Mouse (Mus musculus) limb, embryonic 14.5 days (tissue): ENCODE data around the gene Rnf19b. TPM values are rescaled to one million over a fixed set of nuclear protein-coding genes. Genes with fewer than 3 reads are reported as not detected.

Source experiments
- ATAC-seq: fragments of 200-750 bp; cut with Nextera tagmentation; 2 replicates; pipeline ENCODE4 v1.8.0; 2017; ENCODE audit warnings: low read depth, moderate number of reproducible peaks, moderate TSS enrichment; ENCODE audit not compliant: low FRiP score
- DNase-seq: peaks from one replicate; pipeline ENCODE4 v3.0.0-alpha.2; 2015; ENCODE audit warnings: low spot score
- H3K27ac ChIP-seq: fragments of 300-500 bp; sonication (generic); replicated peaks from 2 replicates; pipeline ENCODE4 v1.5.1; 2014; ENCODE audit warnings: low read depth, mild to moderate bottlenecking, low read length, moderate library complexity, mixed read lengths
- H3K27me3 ChIP-seq: fragments of 300-500 bp; sonication (generic); 2 replicates; pipeline ENCODE4 v1.6.1; 2014; ENCODE audit warnings: low read length, mixed read lengths; ENCODE audit not compliant: control insufficient read depth, insufficient read depth
- H3K36me3 ChIP-seq: fragments of 300-500 bp; sonication (generic); 2 replicates; pipeline ENCODE4 v1.6.1; 2014; ENCODE audit warnings: mild to moderate bottlenecking, low read length, moderate library complexity, mixed read lengths; ENCODE audit not compliant: control insufficient read depth, insufficient read depth
- H3K4me1 ChIP-seq: fragments of 300-500 bp; sonication (generic); 2 replicates; pipeline ENCODE4 v1.6.1; 2014; ENCODE audit warnings: antibody characterized with exemption, low read length, mixed read lengths; ENCODE audit not compliant: control insufficient read depth, insufficient read depth
- H3K4me2 ChIP-seq: fragments of 300-500 bp; sonication (generic); replicated peaks from 2 replicates; pipeline ENCODE4 v1.6.1; 2014; ENCODE audit warnings: low read depth, mild to moderate bottlenecking, low read length, moderate library complexity; ENCODE audit not compliant: severe bottlenecking
- H3K4me3 ChIP-seq: fragments of 300-500 bp; sonication (generic); replicated peaks from 2 replicates; pipeline ENCODE4 v1.5.1; 2014; ENCODE audit warnings: low read length
- H3K9ac ChIP-seq: fragments of 300-500 bp; sonication (generic); 2 replicates; pipeline ENCODE4 v1.6.1; 2014; ENCODE audit warnings: mild to moderate bottlenecking, low read depth, low read length, moderate library complexity; ENCODE audit not compliant: severe bottlenecking
- H3K9me3 ChIP-seq: fragments of 300-500 bp; sonication (generic); 2 replicates; pipeline ENCODE4 v1.6.1; 2016; ENCODE audit warnings: low read length; ENCODE audit not compliant: control insufficient read depth
- POLR2A ChIP-seq: fragments of 200-500 bp; IDR thresholded peaks from 2 replicates; pipeline ENCODE4 v1.8.0; 2012; ENCODE audit warnings: inconsistent platforms, mild to moderate bottlenecking, moderate library complexity, borderline replicate concordance; ENCODE audit not compliant: insufficient read depth, insufficient read length; ENCODE audit errors: extremely low read depth
- WGBS: fragments of 180-500 bp; shearing (Covaris S2); extraction: QIAGEN DNeasy Blood & Tissue Kit; methylation state at CpG from one replicate; pipeline ENCODE4 v1.1.7; 2014; 5-methylcytosine and 5-hydroxymethylcytosine counted together
- polyA plus RNA-seq, 2 experiments: library from polyadenylated mRNA; depleted of rRNA in 1 of 2; stranded (reverse) in 1 of 2; unstranded in 1 of 2; fragments of >200 nt; fragmentation: Nextera tagmentation in 1 of 2; extraction: Ambion mirVana in 1 of 2; gene quantifications; 2 replicates each; pipeline versions ENCODE4 v1.2.1 to v1.2.3; 2012 to 2014

The Rnf19b gene
- polyA plus RNA-seq, 2 experiments = 9.9 to 28.1 TPM

- Histone ChIP-seq H3K4me2 (no peak overlapping the region), H3K27ac (no peak overlapping the region)
- WGBS = 27% methylated on average over 4 of the region's 4 CpGs
Observed at GRCm38 (mm10) chr4:129016329-129016728, 41.7 kb upstream of the Rnf19b start.

DNA sequence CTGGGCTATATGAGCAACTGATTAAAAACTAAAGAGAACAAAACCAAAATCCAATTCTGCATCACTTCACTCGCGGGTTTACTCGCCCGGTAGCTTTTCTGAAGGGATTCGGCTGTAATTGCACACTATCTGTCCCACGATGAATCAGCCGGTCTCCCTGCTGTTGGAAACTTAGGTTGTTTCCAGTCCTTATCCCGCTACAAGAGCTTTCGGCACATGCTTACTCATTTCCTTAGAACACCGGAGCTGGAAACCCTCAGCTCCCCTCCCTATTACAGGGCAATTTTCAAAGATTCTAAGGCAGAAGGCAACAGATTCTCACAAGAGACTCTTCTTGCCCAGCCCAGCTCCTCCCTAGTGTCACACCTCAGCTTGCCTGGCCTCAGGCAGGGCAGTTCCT lies 40.9 kb upstream of the Rnf19b start:
- Histone ChIP-seq H3K27me3 (no peaks in the 10 kb centered on the region), H3K4me1 (peaks cover 3% of the 10 kb centered on the region; the same call in 1 of the 2 replicates), H3K9me3 (no peaks in the 10 kb centered on the region), H3K9ac (no peak overlapping the region), H3K27ac (no peak overlapping the region), H3K36me3 (no peaks in the 10 kb centered on the region), H3K4me2 (no peak overlapping the region), H3K4me3 (no peak overlapping the region)
- no peak for TF ChIP-seq POLR2A
- no peak for ATAC-seq
- DNase-seq = no peak
- WGBS = 87% methylated on average over 10 of the region's 10 CpGs

More at GRCm38 (mm10) chr4:129016329-129016728, 41.7 kb upstream of the Rnf19b start:
- no peak for TF ChIP-seq POLR2A
- Histone ChIP-seq H3K9me3 (no peaks in the 10 kb centered on the region), H3K4me3 (no peak overlapping the region), H3K4me1 (peaks cover 3% of the 10 kb centered on the region; the same call in 1 of the 2 replicates), H3K36me3 (0 out of 2 replicates have a peak, but pooled peaks cover 5% of the 10 kb centered on the region), H3K27me3 (no peaks in the 10 kb centered on the region), H3K9ac (no peak overlapping the region)
- ATAC-seq (no peak), DNase-seq (no peak)

DNA sequence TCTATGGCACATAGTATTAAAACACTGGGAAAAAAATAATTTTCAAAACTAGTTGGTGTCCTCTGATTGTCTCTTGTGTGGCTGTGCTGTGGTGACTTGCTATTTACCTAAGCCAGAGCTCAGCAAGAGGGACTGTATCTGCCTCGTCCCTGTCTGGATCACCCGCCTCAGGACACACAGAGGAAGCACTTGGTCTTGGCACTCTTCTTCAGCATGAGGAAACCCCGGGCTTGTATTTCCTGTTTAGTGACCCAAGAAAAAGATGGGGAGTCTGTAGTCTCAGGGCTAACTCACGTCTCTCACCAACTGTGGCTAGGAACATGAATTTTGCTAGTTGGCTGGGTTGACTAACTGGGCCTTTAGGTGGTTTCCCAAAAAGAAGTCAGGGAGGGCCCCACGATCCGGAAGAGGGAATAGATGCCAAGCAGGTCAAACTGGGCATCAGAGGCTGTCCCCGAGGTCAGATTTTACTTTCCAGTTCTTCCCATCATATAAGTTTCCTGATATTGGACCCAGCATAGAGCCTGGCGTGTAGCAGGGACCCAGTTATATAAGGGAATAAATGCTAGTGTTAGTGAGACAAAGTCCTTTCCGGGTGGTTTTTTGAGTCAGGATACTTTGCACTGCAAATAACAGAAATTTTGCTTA lies 39.2 kb upstream of the Rnf19b start:
- 87% methylated on average over 9 of the region's 9 CpGs for WGBS
- Histone ChIP-seq H3K4me3 (no peak overlapping the region), H3K4me1 (peaks cover 3% of the 10 kb centered on the region; the same call in 1 of the 2 replicates), H3K36me3 (no peaks in the 10 kb centered on the region), H3K27ac (no peak overlapping the region), H3K9ac (no peak overlapping the region), H3K4me2 (no peak overlapping the region), H3K27me3 (no peaks in the 10 kb centered on the region), H3K9me3 (no peaks in the 10 kb centered on the region)
- ATAC-seq = no peak
- TF ChIP-seq POLR2A = no peak
- DNase-seq = no peak

GRCm38 (mm10) chr4:129019788-129020187 lies 38.3 kb upstream of the Rnf19b start:
- Histone ChIP-seq H3K9me3 (no peaks in the 10 kb centered on the region), H3K4me1 (peaks cover 3% of the 10 kb centered on the region; the same call in 1 of the 2 replicates), H3K9ac (no peak overlapping the region), H3K4me2 (no peak overlapping the region), H3K27me3 (no peaks in the 10 kb centered on the region), H3K4me3 (no peak overlapping the region), H3K36me3 (no peaks in the 10 kb centered on the region), H3K27ac (no peak overlapping the region)
- 78% methylated on average over 9 of the region's 9 CpGs for WGBS
- no peak for TF ChIP-seq POLR2A
- no peak for DNase-seq
- ATAC-seq = no peak

DNA sequence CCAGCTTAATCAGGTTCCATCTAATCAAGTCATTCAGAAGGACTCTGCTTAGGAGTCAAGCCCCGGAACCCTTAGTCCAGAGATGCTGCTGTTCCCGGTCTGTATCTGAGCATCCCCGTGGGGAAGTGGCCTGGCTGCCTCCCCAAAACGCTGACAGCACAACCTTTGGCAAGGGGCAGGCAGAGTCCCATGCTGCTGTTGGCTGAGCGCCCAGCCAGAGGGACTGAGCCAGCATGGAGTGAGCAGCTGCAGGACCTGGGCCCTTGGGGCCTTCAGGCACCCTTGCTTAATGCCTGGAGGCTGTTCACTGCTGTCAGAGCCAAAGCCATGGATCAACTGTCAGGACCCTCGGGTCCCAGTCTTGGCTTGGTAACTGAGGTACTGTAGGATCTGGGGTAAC lies 37.6 kb upstream of the Rnf19b start:
- no peak overlapping the region for H3K27ac ChIP-seq
- DNase-seq (no peak), ATAC-seq (no peak)
- H3K4me2 ChIP-seq = no peak overlapping the region
- no peak overlapping the region for H3K9ac ChIP-seq
- 65% methylated on average over 6 of the region's 6 CpGs for WGBS
- no peaks in the 10 kb centered on the region for H3K9me3 ChIP-seq
- no peak for TF ChIP-seq POLR2A
- no peaks in the 10 kb centered on the region for H3K27me3 ChIP-seq
- no peak overlapping the region for H3K4me3 ChIP-seq
- H3K4me1 ChIP-seq = peaks cover 3% of the 10 kb centered on the region; the same call in 1 of the 2 replicates
- no peaks in the 10 kb centered on the region for H3K36me3 ChIP-seq
